Mouse (Mus musculus): ENCODE results near the gene Vps35l. TPM values are rescaled to one million over a fixed set of nuclear protein-coding genes. Genes with fewer than 3 reads are reported as not detected.

The Vps35l gene
- polyA plus RNA-seq, 1 experiment from 2014 or later: 101 TPM

DNA sequence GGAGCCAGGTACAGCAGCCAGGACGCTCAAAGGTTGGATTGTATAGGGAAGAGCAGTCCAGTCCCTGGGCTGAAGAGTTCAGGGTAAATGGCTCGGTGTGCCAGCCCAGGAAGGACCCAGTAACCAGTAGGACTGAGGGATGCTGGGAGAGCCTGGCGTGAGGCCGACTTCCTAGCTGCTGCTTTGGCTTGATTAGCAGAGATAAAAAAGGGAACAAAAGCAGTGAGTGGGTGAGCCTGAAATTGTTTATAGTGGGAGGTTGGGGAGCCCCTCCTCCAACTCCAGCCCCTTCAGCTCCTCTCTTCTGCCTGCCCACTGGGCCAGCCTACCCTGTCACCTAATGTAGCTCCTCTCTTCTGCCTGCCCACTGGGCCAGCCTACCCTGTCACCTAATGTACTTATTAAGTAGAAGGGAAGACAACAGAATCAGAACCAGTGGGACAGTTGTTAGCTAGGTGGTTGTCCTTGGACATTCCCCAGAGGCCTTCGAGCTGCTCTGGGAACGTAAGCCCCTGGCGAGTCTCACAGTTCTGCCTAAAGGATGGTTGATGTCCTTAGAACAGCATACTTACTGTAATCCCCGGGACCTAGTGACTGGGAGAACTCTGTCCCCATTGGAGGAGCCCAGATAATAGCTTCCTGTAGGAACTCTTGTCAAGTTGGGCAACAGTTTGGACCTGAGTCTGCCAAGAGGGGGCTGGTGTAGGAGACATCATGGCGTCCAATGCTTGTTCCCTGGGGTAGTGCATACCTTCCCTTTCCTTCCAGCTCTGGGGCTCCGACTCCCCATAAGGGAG, 37.8 kb downstream of the Vps35l start:
- 87% methylated on average over 10 of the region's 10 CpGs for WGBS
- no peaks in the 10 kb centered on the region for H3K27me3 ChIP-seq (ENCODE audit: control insufficient read depth, insufficient read depth, low read length)
- no peaks in the 10 kb centered on the region for H3K9me3 ChIP-seq (ENCODE audit: control insufficient read depth, low read length)
- ATAC-seq (ENCODE audit: low FRiP score, low TSS enrichment): no peak
- no peak overlapping the region for H3K9ac ChIP-seq (replicated peaks; ENCODE audit: low read length)
- H3K27ac ChIP-seq (replicated peaks; ENCODE audit: low read depth, low read length): no peak overlapping the region
- peaks cover 69% of the 10 kb centered on the region for H3K36me3 ChIP-seq (ENCODE audit: control insufficient read depth, insufficient read depth, low read length)
- DNase-seq: no peak
- 0 out of 2 replicates have a peak, but pooled peaks cover 3% of the 10 kb centered on the region for H3K4me1 ChIP-seq (ENCODE audit: control insufficient read depth, insufficient read depth, low read length)
- H3K4me2 ChIP-seq (ENCODE audit: low read length): no peak overlapping the region
- no peak overlapping the region for H3K4me3 ChIP-seq (replicated peaks; ENCODE audit: low read depth, low read length)

DNA sequence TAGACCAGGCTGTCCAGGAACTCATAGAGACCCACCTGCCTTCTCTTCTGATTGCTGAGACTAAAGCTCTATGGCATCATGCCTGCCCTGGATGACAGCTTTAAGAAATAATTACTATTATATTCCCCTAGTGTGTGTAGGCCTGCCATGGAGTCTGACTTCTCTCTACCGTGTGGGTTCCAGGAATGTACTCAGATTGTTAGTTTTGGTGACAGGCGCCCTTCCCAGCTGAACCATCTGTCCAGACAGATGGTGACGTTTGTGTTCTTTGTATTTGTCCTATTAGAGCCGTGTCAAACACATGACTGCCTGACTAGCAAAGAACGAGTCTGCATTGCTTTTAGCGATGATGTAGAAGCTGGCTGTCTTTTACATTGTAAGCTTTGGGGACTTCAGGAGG, 38.5 kb downstream of the Vps35l start:
- no peaks in the 10 kb centered on the region for H3K27me3 ChIP-seq (ENCODE audit: control insufficient read depth, insufficient read depth, low read length)
- no peaks in the 10 kb centered on the region for H3K9me3 ChIP-seq (ENCODE audit: control insufficient read depth, low read length)
- no peak overlapping the region for H3K9ac ChIP-seq (replicated peaks; ENCODE audit: low read length)
- H3K4me1 ChIP-seq (ENCODE audit: control insufficient read depth, insufficient read depth, low read length): 0 out of 2 replicates have a peak, but pooled peaks cover 3% of the 10 kb centered on the region
- no peak overlapping the region for H3K4me2 ChIP-seq (ENCODE audit: low read length)
- 52% methylated on average over 6 of the region's 6 CpGs for WGBS
- H3K36me3 ChIP-seq (ENCODE audit: control insufficient read depth, insufficient read depth, low read length): peaks cover 66% of the 10 kb centered on the region
- no peak overlapping the region for H3K27ac ChIP-seq (replicated peaks; ENCODE audit: low read depth, low read length)
- ATAC-seq (ENCODE audit: low FRiP score, low TSS enrichment): no peak; the same call in 1 of the 2 replicates
- DNase-seq: peak; percentile 40
- no peak overlapping the region for H3K4me3 ChIP-seq (replicated peaks; ENCODE audit: low read depth, low read length)

DNA sequence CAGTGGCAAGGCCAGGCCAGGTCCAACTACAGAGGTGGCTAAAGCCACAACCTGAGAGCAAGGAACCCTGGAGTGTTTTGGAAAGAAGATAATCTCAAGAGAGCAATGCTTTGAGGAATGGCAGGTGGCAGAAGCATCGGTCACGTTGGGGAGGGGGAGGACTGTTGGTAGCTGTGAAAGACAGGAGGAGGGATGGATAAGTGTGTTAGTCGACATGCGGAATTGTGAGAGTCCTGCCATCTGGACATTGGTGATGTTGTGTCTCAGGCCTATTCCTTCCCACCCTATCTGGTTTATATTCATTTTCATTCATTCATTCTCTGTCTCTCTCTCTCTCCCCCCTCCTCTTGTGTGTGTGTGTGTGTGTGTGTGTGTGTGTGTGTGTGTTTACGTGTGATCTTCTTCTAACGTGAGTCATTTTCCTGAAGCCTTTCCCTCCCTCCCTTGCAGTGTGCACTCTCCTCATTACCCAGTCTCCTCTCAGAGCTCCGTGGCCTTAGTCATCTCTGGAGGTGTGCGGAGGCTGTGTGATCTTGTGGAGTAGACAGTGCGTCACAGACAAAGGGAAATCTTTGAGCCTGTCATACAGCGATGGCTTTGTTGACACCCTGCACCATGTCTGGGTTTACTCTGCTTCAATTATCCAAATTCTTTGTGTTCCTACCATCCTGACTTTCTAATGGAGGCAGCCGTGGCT, 43.4 kb downstream of the Vps35l start:
- Histone ChIP-seq H3K36me3 (ENCODE audit: control insufficient read depth, insufficient read depth, low read length) (peaks cover 52% of the 10 kb centered on the region), H3K4me3 (replicated peaks; ENCODE audit: low read depth, low read length) (no peak overlapping the region), H3K27ac (replicated peaks; ENCODE audit: low read depth, low read length) (no peak overlapping the region), H3K9me3 (ENCODE audit: control insufficient read depth, low read length) (no peaks in the 10 kb centered on the region), H3K4me2 (ENCODE audit: low read length) (no peak overlapping the region), H3K9ac (replicated peaks; ENCODE audit: low read length) (no peak overlapping the region), H3K4me1 (ENCODE audit: control insufficient read depth, insufficient read depth, low read length) (0 out of 2 replicates have a peak, but pooled peaks cover 3% of the 10 kb centered on the region), H3K27me3 (ENCODE audit: control insufficient read depth, insufficient read depth, low read length) (no peaks in the 10 kb centered on the region)
- WGBS: 91% methylated on average over 11 of the region's 11 CpGs
- no peak for DNase-seq
- no peak for ATAC-seq (ENCODE audit: low FRiP score, low TSS enrichment)

DNA sequence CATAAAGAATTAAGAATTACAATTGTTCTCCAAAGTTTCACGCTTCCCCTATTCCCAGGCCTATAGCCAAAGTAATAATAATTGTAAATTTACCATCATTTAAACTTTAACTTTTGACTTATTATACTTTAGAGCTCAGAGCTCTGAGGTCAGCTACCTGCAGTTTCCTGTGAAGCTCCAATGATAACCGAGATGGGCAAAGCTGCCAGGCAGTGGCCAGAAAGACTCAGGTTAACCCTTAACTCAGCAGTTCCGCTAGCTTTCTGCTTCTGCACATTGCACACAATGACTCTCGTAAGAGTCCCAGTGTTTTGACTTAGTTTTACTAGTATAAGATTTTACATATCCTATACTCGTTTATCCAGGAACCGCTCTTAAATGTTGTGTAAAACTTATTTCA, 46.1 kb downstream of the Vps35l start:
- DNase-seq (no peak), ATAC-seq (ENCODE audit: low FRiP score, low TSS enrichment) (no peak)
- H3K36me3 ChIP-seq (ENCODE audit: control insufficient read depth, insufficient read depth, low read length): peaks cover 44% of the 10 kb centered on the region
- H3K27me3 ChIP-seq (ENCODE audit: control insufficient read depth, insufficient read depth, low read length): no peaks in the 10 kb centered on the region
- no peak overlapping the region for H3K4me2 ChIP-seq (ENCODE audit: low read length)
- 89% methylated on average over 6 of the region's 6 CpGs for WGBS
- no peak overlapping the region for H3K9ac ChIP-seq (replicated peaks; ENCODE audit: low read length)
- no peak overlapping the region for H3K27ac ChIP-seq (replicated peaks; ENCODE audit: low read depth, low read length)
- H3K9me3 ChIP-seq (ENCODE audit: control insufficient read depth, low read length): no peaks in the 10 kb centered on the region
- H3K4me3 ChIP-seq (replicated peaks; ENCODE audit: low read depth, low read length): no peak overlapping the region
- H3K4me1 ChIP-seq (ENCODE audit: control insufficient read depth, insufficient read depth, low read length): no peaks in the 10 kb centered on the region

DNA sequence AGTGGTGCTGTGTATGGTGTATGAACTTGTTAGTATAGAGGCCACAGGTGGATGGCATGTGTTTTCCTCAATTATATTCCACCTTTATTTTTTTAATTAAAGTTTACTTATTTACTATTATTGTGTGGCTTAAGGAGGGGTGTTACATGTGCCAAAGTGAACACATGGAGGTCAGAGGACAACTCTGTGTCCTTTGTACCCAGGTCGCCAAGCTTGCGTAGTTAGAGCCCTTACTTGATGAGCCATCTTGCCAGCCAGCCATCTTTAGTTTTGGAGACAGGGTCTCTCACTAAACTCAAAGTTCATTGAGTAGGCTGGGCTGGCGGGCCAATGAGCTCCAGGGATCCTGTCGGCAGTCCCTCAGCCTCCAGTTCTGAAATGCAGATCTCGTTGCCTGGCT, 47.3 kb downstream of the Vps35l start:
- ATAC-seq (ENCODE audit: low FRiP score, low TSS enrichment): no peak
- no peak overlapping the region for H3K9ac ChIP-seq (replicated peaks; ENCODE audit: low read length)
- no peak overlapping the region for H3K4me3 ChIP-seq (replicated peaks; ENCODE audit: low read depth, low read length)
- H3K27ac ChIP-seq (replicated peaks; ENCODE audit: low read depth, low read length): no peak overlapping the region
- H3K4me1 ChIP-seq (ENCODE audit: control insufficient read depth, insufficient read depth, low read length): no peaks in the 10 kb centered on the region
- no peaks in the 10 kb centered on the region for H3K27me3 ChIP-seq (ENCODE audit: control insufficient read depth, insufficient read depth, low read length)
- no peak for DNase-seq
- H3K4me2 ChIP-seq (ENCODE audit: low read length): no peak overlapping the region
- H3K36me3 ChIP-seq (ENCODE audit: control insufficient read depth, insufficient read depth, low read length): peaks cover 45% of the 10 kb centered on the region
- 94% methylated on average over 5 of the region's 5 CpGs for WGBS
- no peaks in the 10 kb centered on the region for H3K9me3 ChIP-seq (ENCODE audit: control insufficient read depth, low read length)

DNA sequence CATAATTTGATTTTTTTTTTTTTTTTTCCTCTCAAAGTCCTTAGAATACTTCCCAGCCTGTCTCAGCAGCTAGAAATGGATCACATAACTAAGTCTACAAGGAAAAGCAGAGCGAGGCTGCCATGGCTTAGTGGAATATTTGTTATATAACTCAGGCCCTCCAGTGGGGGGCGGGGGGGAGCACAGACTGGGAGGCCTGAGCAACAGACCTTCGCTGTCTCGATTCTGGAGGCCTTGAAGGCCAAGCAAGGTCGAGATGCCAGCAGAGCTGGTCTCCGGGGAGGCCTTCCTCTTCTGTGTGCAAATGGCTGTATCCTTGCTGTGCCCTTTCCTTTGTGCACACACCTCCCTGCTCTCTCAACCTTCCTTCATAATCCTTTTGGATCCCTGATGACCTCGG, 48.5 kb downstream of the Vps35l start:
- Histone ChIP-seq H3K9ac (replicated peaks; ENCODE audit: low read length) (no peak overlapping the region), H3K9me3 (ENCODE audit: control insufficient read depth, low read length) (no peaks in the 10 kb centered on the region), H3K27me3 (ENCODE audit: control insufficient read depth, insufficient read depth, low read length) (no peaks in the 10 kb centered on the region), H3K4me2 (ENCODE audit: low read length) (no peak overlapping the region), H3K4me3 (replicated peaks; ENCODE audit: low read depth, low read length) (no peak overlapping the region), H3K27ac (replicated peaks; ENCODE audit: low read depth, low read length) (no peak overlapping the region), H3K36me3 (ENCODE audit: control insufficient read depth, insufficient read depth, low read length) (peaks cover 51% of the 10 kb centered on the region), H3K4me1 (ENCODE audit: control insufficient read depth, insufficient read depth, low read length) (no peaks in the 10 kb centered on the region)
- WGBS: 45% methylated on average over 7 of the region's 7 CpGs
- ATAC-seq (ENCODE audit: low FRiP score, low TSS enrichment): no peak
- DNase-seq: no peak

DNA sequence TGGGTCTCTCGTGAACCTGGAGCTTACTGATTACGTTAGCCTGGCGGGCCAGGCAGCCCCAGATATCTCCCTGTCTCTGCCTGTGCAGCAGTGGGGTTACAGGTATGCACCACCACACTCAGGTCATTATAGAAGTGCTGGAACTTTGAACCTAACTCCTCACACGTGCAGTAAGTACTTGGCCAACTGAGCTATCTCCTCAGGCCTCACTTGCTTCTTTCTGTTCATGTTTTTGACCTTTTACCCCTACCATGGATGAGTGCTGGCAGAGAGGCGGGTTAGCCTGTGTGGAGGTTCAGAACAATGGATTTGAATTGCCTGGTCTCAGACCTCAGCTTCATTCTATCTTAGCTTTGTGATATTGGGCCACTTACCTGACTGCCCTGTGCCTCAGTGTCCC, 50.3 kb downstream of the Vps35l start:
- Histone ChIP-seq H3K4me2 (ENCODE audit: low read length) (no peak overlapping the region), H3K4me3 (replicated peaks; ENCODE audit: low read depth, low read length) (no peak overlapping the region), H3K4me1 (ENCODE audit: control insufficient read depth, insufficient read depth, low read length) (no peaks in the 10 kb centered on the region), H3K27me3 (ENCODE audit: control insufficient read depth, insufficient read depth, low read length) (no peaks in the 10 kb centered on the region), H3K27ac (replicated peaks; ENCODE audit: low read depth, low read length) (no peak overlapping the region), H3K36me3 (ENCODE audit: control insufficient read depth, insufficient read depth, low read length) (peaks cover 50% of the 10 kb centered on the region), H3K9me3 (ENCODE audit: control insufficient read depth, low read length) (no peaks in the 10 kb centered on the region), H3K9ac (replicated peaks; ENCODE audit: low read length) (no peak overlapping the region)
- ATAC-seq (ENCODE audit: low FRiP score, low TSS enrichment) (no peak), DNase-seq (no peak)
- WGBS: 82% methylated on average over 5 of the region's 5 CpGs

DNA sequence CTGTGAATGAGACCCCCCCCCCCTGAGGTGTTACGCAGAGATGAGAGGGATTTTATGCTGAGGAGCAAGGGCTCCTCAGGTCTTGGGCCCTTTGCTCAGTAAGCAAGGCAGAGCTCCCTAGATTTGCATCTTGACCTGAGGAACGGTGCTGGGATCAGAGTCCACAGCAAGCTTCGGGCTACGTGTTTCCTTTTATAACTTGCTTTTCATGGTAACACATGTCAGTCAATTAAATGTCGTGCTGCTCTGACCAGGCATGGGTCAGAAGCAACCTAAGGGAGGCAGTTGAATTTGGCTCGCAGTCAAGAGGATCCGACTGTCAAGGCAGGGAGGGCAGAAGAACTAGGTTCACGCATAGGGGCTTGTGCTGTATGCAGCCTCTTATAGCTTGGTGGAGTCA, 53.9 kb downstream of the Vps35l start:
- no peaks in the 10 kb centered on the region for H3K27me3 ChIP-seq (ENCODE audit: control insufficient read depth, insufficient read depth, low read length)
- H3K4me2 ChIP-seq (ENCODE audit: low read length): no peak overlapping the region
- H3K9ac ChIP-seq (replicated peaks; ENCODE audit: low read length): no peak overlapping the region
- WGBS: 84% methylated on average over 8 of the region's 8 CpGs
- no peaks in the 10 kb centered on the region for H3K4me1 ChIP-seq (ENCODE audit: control insufficient read depth, insufficient read depth, low read length)
- H3K4me3 ChIP-seq (replicated peaks; ENCODE audit: low read depth, low read length): no peak overlapping the region
- H3K9me3 ChIP-seq (ENCODE audit: control insufficient read depth, low read length): no peaks in the 10 kb centered on the region
- DNase-seq (no peak), ATAC-seq (ENCODE audit: low FRiP score, low TSS enrichment) (no peak)
- H3K36me3 ChIP-seq (ENCODE audit: control insufficient read depth, insufficient read depth, low read length): peaks cover 76% of the 10 kb centered on the region
- H3K27ac ChIP-seq (replicated peaks; ENCODE audit: low read depth, low read length): no peak overlapping the region

DNA sequence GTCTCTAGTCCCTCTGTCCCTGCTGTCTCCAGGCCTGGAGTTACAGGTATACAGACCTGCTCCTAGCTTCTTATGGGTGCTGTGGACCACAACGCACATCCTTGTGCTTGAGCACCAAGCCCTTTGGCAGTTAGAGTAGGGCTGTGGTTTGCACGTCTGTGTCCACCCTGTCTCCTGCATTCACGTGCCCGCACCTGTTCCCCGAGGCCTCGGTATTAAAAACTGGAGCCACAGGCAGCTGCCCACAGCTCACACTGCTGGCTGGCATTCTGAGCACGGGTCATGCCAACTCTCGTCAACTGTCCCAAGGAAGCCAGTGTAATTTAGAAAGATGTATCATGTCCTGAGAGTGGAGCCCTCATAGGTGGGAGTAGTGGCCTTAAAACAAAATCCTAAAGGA, 55.8 kb downstream of the Vps35l start:
- no peak overlapping the region for H3K27ac ChIP-seq (replicated peaks; ENCODE audit: low read depth, low read length)
- H3K4me3 ChIP-seq (replicated peaks; ENCODE audit: low read depth, low read length): no peak overlapping the region
- H3K27me3 ChIP-seq (ENCODE audit: control insufficient read depth, insufficient read depth, low read length): no peaks in the 10 kb centered on the region
- no peak overlapping the region for H3K4me2 ChIP-seq (ENCODE audit: low read length)
- ATAC-seq (ENCODE audit: low FRiP score, low TSS enrichment): no peak
- no peak overlapping the region for H3K9ac ChIP-seq (replicated peaks; ENCODE audit: low read length)
- peaks cover 86% of the 10 kb centered on the region for H3K36me3 ChIP-seq (ENCODE audit: control insufficient read depth, insufficient read depth, low read length)
- no peaks in the 10 kb centered on the region for H3K4me1 ChIP-seq (ENCODE audit: control insufficient read depth, insufficient read depth, low read length)
- DNase-seq: no peak
- WGBS: 97% methylated on average over 8 of the region's 8 CpGs
- H3K9me3 ChIP-seq (ENCODE audit: control insufficient read depth, low read length): no peaks in the 10 kb centered on the region

Data from midbrain, embryonic 14.5 days (tissue).